Mouse (Mus musculus) layer of hippocampus, postnatal 10 days (tissue): Measurements from ENCODE around the gene Robo4. TPM values are rescaled to one million over a fixed set of nuclear protein-coding genes. Genes with fewer than 3 reads are reported as not detected.

Experiments
- DNase-seq, 2 experiments: peaks; one replicate each; pipeline ENCODE4 v3.0.0; 2021; ENCODE audit warnings: low spot score in 2 of 2
- long read RNA-seq: library from polyadenylated mRNA; stranded (forward); transcript quantifications from one replicate; pipeline ENCODE4 v2.0.0, GENCODE M21; 2023
- total RNA-seq, 2 experiments: library from RNA; stranded (reverse); gene quantifications; 2 replicates each; pipeline ENCODE4 v1.2.3; 2021

Gene Robo4
- total RNA-seq: 1 to 10 TPM; 6.9 to 8.3 TPM
- long read RNA-seq, partial matches to known transcripts: 1 of 3 reads
- long read RNA-seq, other reads (novel, unspliced or antisense): 1 of 3 reads

DNA sequence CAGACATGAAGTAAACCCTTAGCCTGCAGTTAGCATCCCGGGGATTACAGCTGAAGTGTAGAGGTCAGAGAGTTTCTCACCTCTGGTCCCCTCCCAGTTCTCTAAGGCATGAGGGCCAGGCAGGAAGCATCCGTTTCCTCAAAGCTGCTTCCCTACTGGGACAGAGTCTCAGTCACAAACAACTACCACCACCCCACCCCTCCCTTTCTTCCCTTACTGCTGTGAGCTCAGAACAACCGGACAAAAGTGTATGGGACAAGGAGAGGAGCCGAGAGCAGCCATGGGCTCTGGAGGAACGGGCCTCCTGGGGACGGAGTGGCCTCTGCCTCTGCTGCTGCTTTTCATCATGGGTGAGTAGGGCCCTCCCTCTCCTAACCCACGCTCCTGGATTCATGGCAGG lies at the start of gene Robo4:
Gene Robo4, plus strand, starts transcription at position 96 of the 400 bp plus-strand sequence.
- DNase-seq: no peak

GRCm38 (mm10) chr9:37354485-37354884 lies 47.2 kb upstream of the Robo4 start:
- DNase-seq: no peak

DNA sequence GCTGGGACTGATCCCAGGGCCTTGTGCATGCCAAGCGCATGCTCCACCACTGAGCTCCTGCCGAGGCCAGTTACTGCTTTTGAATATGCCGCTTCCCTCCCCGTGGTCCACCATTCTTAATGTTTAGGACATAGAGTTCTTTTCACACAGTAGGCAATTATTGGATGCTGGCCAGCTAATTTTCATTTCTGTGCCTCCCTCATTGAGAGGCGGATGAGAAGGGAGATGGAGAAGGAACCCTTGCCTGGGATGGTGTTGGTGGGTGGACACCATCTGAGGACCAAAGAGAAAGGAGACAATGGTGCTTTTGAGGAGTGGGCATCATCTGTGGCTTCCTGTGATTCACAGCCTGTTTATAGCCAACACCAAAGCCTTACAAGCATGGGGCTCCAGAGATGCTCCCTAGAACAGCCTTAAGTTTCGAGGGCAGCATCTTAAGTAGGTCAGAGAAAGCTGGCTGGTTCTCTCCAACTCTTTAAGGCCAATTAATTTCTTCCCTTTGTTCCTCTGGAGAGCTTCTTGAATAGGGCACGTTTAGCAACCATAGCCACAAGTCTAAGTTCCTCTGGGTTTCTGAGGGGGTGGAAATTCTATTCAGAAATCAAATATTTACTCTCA lies 42.9 kb upstream of the Robo4 start:
- DNase-seq: peak; percentile 47 to 52

- peak in 1 of 2 experiments; percentile 65 for DNase-seq
Observed at GRCm38 (mm10) chr9:37359331-37360220, 42.1 kb upstream of the Robo4 start.

GRCm38 (mm10) chr9:37362084-37362483 lies 39.6 kb upstream of the Robo4 start:
- DNase-seq: no peak

GRCm38 (mm10) chr9:37362881-37363280 lies 38.8 kb upstream of the Robo4 start:
- no peak for DNase-seq

DNA sequence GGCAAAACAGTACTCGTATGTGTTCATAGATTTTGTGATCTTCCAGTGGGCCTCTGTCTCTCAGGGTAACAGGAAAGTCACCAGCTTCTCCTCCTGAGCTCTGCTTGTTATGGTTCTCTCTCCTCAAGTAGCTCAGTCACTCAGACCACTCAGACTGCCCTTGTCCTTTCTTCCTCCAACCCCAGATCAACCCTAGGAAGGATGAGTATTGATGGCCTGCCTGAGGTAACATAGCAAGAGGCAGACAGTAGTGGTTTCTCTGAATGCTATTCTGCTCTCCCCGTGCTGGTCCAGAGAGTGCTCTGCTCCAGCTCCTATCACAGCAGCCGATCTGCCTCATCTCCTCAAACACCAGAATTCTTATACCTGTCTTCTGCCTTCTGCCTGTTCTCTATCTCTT lies 38.1 kb upstream of the Robo4 start:
- no peak for DNase-seq

GRCm38 (mm10) chr9:37364392-37364791 lies 37.3 kb upstream of the Robo4 start:
- DNase-seq: no peak

GRCm38 (mm10) chr9:37365706-37366105 lies 36.0 kb upstream of the Robo4 start:
- no peak for DNase-seq

GRCm38 (mm10) chr9:37367301-37368080 lies 34.2 kb upstream of the Robo4 start, which contains the start of gene Hepacam:
Hepacam (plus strand) TSS chr9:37367351.
- peak; percentile 53 to 61 for DNase-seq

DNA sequence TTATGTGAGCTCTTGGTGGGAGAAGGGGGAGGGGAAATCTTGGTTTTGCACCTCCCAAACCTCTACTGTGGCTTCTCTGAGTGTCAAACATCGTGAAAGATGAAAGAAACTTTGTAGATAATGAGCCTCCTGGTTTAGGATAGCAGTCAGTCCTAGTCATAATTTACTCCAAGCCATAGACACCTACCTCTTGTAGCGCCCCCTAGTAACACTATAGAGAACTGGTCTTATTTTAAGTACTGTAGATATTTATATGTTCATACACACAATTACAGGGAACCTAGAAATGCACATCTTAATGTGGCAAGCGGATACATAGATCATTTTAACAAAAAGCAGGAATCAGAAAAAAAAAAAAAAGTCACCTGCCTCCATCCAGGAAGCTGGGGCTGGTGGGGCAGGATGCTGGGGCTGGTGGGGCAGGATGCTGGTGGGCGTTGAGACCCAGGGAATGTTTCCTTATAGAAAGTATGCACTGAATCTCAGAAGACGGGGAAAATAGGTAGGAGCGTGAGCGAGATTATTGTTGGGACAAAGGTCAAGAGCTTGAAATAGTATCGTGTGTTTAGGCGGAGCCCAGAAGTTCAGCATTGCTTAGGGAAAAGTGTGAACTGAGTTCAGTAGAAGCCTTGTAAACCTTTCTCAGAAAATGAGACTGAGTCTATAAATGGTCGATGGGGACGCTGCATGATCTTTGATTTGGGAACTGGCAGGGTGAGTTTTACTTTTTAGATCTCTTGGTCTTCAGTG lies 33.4 kb upstream of the Robo4 start:
- no peak for DNase-seq

- no peak for DNase-seq
Observed at GRCm38 (mm10) chr9:37368860-37369259, 32.8 kb upstream of the Robo4 start.

GRCm38 (mm10) chr9:37371232-37371801 lies 30.4 kb upstream of the Robo4 start:
- DNase-seq: no peak

GRCm38 (mm10) chr9:37375718-37376117 lies 26.0 kb upstream of the Robo4 start:
- no peak for DNase-seq

- DNase-seq: no peak
Observed at GRCm38 (mm10) chr9:37383161-37383560, 18.5 kb upstream of the Robo4 start.

- peak in 1 of 2 experiments; percentile 38 for DNase-seq
Observed at GRCm38 (mm10) chr9:37384284-37385182, 17.2 kb upstream of the Robo4 start.

DNA sequence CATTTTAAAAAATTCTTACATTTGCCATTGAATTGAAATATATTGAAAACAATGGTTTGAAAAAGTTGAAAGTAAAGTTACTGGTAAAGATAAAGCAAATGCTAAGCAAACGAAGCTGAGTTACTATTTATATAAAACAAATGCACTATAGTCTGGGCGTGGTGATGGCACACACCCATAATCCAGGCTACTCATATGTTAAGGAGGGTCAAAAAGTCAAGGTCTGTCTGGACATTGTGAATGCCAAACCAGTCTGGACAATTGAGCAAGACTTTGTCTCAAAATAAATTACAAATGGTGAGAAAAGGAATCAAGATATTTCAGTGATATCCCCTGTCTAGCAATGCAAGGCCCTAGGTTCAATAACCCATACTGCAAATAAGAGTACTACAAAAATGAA lies 10.8 kb upstream of the Robo4 start:
- no peak for DNase-seq

DNA sequence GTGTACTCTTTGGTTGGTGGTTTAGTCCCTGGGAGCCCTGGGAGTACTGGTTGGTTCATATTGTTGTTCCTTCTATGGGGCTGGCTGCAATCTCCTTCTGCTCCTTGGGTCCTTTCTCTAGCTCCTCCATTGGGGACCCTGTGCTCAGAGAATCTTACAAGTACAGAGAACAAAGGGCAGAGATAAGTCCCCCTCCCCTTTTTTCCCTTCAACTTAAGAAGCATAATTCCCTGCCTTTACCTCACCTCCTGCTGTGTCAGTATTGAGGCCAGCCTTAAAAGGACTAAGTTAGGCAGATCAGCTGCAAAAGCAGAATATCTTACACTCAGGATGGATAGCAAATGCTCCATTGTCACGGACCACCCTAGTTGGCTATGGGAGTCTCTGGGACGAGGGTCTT lies 9.6 kb upstream of the Robo4 start:
- DNase-seq: no peak

GRCm38 (mm10) chr9:37393482-37394131 lies 8.1 kb upstream of the Robo4 start:
- DNase-seq: no peak
